Mouse (Mus musculus) neural tube, embryonic 10.5 days (tissue): ENCODE measurements at regions not wholly inside any gene's neighbourhood (a gene's known extent, or its start where the extent isn't known, plus 50 kb on each side); places are given as distances from the start of the nearest gene placed in this dataset.

Experiments used
- DNase-seq: peaks from one replicate; pipeline ENCODE4 v3.0.0-alpha.2; 2017; ENCODE audit warnings: low spot score; ENCODE audit errors: extremely low spot score

- no peak for DNase-seq
Observed at GRCm38 (mm10) chr3:51082831-51083575, 141.2 kb upstream of the Noct start.

DNA sequence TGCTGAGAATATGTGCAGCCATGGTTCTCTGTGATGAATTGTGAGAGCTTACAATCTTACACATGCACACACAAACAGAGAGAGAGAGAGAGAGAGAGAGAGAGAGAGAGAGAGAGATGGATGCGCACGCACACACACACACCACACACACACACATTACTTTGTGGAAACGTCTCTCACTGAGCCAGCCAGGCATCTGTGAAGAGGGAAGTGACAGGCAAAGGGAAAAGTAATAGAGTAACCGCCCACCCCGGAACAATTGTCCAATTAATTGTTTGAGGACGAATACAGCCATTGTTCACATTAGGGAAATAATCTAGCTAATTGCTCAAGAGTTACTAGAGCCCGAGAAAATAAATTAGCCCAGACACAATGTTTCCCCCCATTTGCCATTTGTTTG lies 140.7 kb upstream of the Noct start:
- DNase-seq = no peak

GRCm38 (mm10) chr3:51086441-51086849 lies 137.8 kb upstream of the Noct start:
- no peak for DNase-seq

GRCm38 (mm10) chr3:51087076-51087475 lies 137.2 kb upstream of the Noct start:
- no peak for DNase-seq

DNA sequence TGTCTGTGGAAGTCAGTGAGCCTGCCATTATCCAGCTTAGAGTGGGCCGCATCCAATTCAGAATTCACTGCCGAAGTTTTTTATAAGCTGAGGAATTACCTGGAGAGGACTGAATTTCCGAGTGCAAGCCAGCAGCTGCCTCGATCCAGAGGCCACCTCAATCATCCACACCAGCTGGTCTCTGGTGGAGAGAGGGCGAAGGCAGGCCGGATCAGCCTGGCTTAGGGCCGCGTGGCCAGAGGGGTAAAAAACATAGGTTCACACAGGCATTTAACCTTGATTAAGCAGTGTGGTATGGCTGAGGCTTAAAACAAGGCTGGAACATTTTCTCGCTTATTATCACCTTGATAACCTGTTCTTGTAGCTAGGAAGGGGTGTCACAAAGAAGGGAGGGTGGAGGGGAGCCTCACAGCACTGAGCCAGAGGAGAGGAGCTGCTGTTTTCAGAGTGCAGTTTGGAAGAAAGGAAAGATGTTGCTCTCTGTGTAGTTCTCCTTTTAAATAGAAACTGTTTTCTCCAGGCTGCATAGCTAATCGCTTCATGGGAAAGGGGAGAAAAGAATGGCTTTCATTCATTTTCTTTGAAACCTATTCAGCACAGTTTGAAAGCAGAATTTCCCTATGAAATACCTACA lies 135.1 kb upstream of the Noct start:
- DNase-seq = no peak

DNA sequence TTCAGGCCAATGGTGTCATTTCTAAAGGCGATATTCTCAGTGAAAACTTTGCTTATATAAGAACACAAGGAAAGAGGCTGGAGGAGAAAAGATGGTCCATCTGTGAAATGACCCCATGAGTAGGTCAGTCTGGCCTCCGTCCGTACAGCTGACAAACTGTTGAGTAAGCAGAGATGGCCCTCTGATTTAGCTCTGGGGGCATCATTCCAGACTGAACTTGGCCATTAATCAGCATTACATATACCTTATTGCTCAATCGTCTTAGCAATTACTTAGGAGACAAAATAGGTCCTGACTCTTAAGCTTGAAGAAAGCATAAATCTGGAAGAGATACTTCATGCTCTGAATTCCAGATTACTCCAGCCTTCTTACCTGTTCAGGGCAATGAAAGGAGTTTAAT lies 132.8 kb upstream of the Noct start:
- DNase-seq = no peak

GRCm38 (mm10) chr3:51092079-51093028 lies 131.9 kb upstream of the Noct start:
- no peak for DNase-seq

DNA sequence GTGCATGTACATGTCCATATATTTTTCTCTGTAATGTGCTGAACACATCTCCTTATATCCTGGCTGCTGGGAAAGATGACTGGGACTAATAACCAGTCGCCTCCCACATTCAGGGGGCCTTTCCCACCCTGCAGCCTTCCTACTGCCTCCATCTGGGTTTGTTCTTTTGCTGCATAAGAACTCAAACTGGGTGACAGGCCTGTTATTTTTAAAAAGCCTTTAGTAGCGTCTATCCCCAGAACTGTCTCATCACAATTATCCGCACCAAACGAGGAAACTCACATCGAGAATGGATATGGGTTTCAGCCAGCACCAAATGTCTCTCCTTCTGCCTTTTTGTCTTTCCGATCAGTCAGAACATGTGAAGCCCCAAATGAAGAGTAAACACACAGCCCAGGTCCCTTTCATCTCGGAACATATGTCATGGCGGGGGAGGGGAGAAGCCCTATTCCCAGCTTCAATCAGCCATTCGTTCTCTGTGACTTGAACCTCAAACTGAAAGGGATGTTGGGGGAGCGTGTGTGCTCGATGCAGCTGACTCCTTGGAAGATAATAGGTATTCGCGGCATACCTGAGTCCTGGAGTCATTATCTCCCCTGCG lies 128.3 kb upstream of the Noct start:
- peak; percentile 38 for DNase-seq

DNA sequence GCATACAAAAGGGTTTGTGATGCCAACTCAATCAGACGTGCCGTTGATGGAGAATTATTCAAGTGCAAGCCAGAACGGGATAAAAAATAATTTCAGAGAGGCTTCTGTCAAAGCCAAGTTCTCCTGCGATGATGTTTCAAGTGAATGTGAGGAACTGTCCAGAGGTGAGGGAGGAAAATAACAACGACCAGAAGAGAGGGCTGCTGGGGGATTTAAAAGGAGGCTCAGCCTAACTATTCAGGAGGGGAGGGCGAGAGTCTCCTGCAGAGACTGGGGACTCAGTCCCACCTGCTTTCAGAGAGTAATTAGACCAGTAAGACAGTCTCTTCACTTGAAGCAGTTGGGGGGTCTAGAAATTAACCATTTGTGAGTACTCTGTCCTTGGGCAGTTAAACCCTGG lies 127.7 kb upstream of the Noct start:
- no peak for DNase-seq

GRCm38 (mm10) chr3:51097362-51097761 lies 126.9 kb upstream of the Noct start:
- DNase-seq = no peak

DNA sequence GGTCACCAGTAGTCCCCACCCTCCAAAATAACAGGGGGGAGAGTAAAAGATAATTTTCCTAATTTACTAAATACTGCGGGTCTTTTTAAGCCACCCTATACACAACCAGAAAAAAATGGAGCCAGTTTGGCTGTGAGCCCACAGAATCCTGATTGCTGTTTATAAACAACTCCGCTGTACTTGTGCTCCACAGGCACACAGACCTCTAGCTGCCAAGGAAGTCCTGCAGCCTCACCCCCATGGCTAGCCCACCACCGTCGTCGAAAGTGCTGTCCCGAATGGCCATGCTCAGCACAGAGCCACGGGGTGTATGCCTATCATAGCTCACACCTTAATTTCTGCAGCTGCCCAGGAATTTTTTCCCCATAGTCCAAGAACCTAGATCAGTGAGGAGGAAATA lies 124.3 kb upstream of the Noct start:
- DNase-seq = no peak

DNA sequence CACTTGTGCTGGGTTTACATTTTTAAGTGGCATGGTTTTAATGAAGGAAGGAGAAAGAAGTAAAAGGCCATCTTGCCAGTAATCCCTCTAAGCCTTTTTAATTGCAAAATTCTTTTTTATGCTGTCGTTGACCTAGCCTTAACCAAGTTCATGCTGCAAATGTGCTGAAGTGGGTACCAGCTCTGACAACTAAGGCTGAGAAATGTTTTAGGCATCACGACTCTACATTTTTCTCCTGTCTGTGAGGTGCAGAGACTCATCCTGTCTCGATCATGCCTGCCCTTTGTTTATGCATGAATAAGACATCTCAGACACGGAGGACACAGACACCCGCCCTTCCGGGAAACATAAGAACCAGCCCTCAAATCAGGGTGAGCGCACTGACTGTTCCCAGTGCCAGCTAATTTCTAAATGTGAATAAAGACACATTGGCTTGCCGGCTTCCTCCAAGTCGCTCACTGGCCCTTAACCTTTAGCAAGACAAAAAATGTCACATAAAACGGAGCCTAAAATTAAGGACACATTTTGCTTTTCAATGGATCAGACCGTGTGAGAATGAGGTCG lies 115.5 kb upstream of the Noct start:
- no peak for DNase-seq

GRCm38 (mm10) chr3:51111241-51111640 lies 113.0 kb upstream of the Noct start:
- DNase-seq = no peak

GRCm38 (mm10) chr3:51112351-51112750 lies 111.9 kb upstream of the Noct start:
- no peak for DNase-seq

GRCm38 (mm10) chr3:51115921-51116320 lies 108.3 kb upstream of the Noct start:
- no peak for DNase-seq

- DNase-seq = no peak
Observed at GRCm38 (mm10) chr3:51118706-51119105, 105.5 kb upstream of the Noct start.

GRCm38 (mm10) chr3:51120522-51120921 lies 103.7 kb upstream of the Noct start:
- DNase-seq = no peak

DNA sequence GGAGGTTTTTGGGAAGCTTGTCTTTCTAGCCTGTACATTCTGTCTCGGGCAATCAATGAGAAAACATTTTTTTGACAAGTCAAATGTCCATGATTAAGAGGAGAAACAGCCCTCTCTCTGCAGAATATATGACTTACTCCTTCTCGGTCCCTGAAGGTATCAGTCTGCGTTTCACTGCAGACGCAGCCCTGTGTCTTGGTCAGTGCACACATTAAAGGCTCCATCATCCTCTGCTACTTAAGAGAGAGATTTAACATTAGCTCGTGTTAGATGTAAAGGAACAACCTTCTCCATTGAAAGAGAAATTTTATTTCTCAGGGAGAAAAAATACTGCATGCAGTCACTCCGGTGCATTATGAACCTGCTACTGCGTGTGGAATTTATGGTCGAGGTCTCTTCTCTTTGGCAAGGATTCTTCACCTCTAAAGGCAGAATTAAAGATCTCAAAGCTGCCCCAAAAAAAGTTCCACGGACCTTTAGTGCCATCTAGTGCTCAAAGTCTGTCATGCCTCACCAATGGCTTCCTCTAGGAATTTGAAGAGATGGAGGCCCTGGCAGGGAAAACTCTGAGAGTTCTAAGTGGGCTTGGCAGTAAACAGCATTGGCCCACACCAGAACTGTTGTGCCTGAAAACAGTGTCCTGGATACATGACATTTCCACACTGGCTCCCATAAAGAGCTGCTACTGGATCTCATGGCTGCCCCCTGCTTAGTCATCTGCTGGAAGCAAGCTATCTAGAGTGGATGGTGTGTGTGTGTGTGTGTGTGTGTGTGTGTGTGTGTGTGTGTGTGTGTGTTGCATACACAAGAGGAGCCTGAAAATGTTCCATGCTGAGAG lies 102.3 kb upstream of the Noct start:
- DNase-seq = peak; percentile 80

DNA sequence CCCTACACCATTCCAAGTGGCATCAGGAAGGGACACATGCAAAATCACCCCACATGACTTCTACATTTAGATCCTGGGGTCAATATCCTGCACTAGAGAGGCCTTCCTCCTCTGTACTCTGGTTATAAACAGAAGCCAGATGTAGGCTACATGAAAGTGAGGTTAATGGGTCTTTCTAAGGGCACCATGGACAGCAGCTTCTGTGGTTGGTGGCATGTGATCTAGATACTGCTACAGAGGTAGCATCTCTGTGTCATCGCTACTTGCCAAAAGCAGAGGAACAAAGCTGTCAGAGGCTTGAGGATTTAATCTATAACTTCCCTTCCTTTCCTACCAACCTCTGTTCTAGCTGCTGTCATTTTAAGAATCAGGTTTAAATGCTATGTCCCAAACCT lies 101.7 kb upstream of the Noct start:
- DNase-seq = no peak

GRCm38 (mm10) chr3:51127875-51128274 lies 96.4 kb upstream of the Noct start:
- no peak for DNase-seq
